Mouse (Mus musculus) T-helper 17 cell (primary cell): ENCODE data around the gene Rdh1.

Experiments used
- in situ Hi-C, 2 experiments: fragments of 300-600 bp; cut with MboI, MseI; formaldehyde crosslinking; loops; 1 replicate in 1 of 2; 2 replicates in 1 of 2; pipeline ENCODE4 v1.15.1; 2025; ENCODE audit warnings: high pct_unique_total_duplicates in 2 of 2

Gene Rdh1

GRCm38 (mm10) chr10:127759181-127760110 is at the start of gene Rdh1, which contains the start of gene Rdh16f1:
TSS of gene Rdh1 (plus strand) at chr10:127759721.
TSS of gene Rdh16f1 (plus strand) at chr10:127759787.
- in situ Hi-C loops: loop anchor here in 1 of 2 experiments (10.0 kb wide), 1 partner anchor 825 kb away; no protein-coding TSS in a partner anchor

DNA sequence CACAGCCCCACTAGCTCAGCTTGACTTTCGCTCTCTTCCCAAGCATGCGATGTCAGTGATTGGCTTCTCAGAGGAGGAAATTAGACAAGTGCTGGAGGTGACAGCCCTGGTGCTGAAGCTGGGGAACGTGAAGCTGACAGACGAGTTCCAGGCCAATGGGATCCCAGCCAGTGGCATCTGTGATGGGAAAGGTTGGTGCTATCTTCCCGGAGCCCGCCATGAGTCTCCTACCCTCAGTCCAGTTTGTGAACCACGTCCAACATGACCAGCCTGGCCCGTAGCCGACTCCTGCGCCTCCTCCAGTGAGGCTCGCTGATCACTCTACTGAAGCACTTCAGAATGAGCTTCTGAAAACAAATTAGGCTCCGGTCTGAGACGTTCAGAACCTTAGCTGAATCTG is 49.2 kb upstream of the Rdh1 start:
- in situ Hi-C loops: no loop called here

GRCm38 (mm10) chr10:127712736-127713135 is 46.8 kb upstream of the Rdh1 start:
- in situ Hi-C loops: no loop called here

DNA sequence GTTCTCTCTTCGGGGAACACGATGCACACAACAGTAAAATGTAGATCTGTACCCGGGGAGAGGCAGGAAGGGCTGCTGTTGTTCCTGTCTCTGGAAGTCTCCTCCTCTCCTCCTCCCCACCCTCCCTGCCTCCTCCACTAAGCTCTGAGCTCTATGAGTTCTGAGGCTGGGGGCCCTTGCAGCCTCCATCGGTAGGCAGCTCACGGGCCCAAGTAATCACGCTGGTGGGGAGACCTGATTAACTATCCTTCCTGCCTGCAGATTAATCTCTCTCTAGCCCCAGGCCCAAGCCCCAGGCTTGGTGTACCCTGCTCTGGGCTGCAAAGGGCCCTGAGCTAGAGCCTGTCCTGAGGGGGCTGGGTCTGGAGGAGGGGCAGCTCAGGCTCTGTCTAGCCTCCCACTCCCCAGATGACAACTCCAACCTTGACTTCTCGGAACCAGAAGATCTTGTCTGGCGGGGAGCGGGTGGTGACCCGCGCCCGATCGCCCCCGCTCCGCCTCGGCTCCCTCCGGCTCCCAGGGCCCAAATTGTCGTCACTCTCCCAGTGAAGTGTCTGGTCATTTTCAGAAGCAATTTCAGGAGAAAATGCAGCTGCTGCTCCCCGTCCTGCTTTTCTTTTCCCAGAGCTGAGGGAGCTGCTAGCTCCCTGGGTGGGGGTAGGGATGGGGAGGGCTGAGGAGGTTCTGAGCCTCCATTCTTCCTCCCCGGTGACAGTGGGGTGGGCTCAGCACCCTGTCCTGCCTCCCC is 37.7 kb upstream of the Rdh1 start:
- in situ Hi-C loops: no loop called here

GRCm38 (mm10) chr10:127724178-127724577 is 35.3 kb upstream of the Rdh1 start, which contains the start of gene Tac2:
TSS of gene Tac2 (plus strand) at chr10:127724478.
- in situ Hi-C loops: no loop called here

- in situ Hi-C loops: no loop called here
These were observed 34.4 kb upstream of the Rdh1 start for GRCm38 (mm10) chr10:127725136-127725535.

- in situ Hi-C loops: no loop called here
These were observed 31.1 kb upstream of the Rdh1 start for GRCm38 (mm10) chr10:127728437-127728836.

GRCm38 (mm10) chr10:127730285-127730932 is 29.1 kb upstream of the Rdh1 start:
- in situ Hi-C loops: no loop called here

- in situ Hi-C loops: no loop called here
These were observed 28.6 kb upstream of the Rdh1 start for GRCm38 (mm10) chr10:127730933-127731310.

DNA sequence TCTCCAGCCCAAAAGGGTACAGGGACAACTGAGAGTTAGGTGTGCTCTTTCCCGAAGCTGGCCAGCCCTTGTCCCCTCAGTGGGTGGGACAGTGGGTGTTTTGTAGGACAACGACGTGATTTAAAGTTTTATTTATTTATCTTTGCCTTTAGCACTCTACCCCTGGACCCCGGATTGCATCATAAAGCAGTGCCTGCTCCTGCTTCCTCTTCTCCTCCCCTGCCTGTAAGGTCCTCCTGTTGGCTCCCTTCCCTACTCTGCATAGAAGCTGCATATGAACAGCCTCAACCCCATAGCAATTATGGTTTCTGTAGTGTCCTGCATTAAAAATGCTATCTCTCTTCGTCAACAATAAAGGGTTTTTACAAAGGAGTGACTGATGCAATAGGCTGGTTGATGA is 28.1 kb upstream of the Rdh1 start:
- in situ Hi-C loops: no loop called here

DNA sequence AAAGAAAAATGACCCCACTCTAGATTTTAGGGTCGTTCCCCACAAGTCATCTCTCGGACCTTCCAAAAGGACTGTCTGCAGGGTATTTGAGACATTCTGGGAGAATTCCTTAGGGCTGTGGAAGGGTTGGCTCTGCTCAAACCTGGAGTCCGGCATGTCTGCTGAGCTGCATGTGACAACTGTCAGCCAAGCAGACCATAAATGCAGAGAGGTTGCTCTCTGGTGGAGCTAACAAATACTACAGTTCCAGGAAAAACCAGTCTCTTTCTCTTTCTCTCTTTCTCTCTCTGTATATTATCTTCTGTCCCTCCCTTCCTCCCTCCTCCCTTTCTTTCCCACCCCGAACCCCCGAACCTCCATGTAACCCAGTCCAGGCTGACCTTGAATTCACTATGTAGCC is 25.1 kb upstream of the Rdh1 start:
- in situ Hi-C loops: no loop called here

DNA sequence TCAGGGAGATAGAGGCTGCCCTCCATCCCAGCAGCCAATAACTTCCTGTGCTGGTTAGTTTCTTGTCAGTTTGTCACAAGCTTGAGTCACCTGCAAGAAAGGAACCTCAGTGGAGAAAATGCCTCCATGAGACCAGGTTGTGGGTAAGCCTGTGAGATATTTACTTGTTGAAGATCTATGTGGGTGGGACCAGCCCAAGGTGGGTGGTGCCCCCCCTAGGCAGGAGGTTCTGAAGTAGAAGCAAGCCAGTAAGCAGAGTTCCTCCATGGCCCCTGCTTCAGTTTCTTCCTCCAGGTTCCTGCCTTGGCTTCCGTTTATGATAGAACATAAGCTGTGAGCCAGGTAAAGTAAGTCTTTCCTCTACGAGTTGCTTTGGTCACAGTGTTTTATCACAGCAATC is 23.3 kb upstream of the Rdh1 start:
- in situ Hi-C loops: no loop called here

- in situ Hi-C loops: no loop called here
These were observed 22.6 kb upstream of the Rdh1 start for GRCm38 (mm10) chr10:127736916-127737315.

DNA sequence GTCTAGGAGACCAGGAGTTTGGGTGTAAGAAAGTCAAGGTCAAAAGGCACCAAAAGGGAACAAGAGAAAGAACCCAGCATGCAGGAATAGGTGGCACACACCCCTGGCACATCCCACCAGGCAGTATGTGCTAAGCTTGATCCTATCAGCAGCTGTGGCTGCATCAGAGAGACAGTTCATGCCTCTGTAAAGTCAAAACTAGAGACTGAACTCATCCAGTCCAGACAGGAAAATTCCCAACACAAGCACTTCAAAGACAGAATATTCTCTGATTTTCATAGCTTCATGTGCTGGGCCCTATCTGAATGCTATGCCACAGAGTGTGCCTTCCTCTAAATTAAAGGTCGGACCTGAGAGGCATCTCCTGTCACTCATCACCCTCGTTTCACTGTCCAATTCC is 22.0 kb upstream of the Rdh1 start:
- in situ Hi-C loops: no loop called here

DNA sequence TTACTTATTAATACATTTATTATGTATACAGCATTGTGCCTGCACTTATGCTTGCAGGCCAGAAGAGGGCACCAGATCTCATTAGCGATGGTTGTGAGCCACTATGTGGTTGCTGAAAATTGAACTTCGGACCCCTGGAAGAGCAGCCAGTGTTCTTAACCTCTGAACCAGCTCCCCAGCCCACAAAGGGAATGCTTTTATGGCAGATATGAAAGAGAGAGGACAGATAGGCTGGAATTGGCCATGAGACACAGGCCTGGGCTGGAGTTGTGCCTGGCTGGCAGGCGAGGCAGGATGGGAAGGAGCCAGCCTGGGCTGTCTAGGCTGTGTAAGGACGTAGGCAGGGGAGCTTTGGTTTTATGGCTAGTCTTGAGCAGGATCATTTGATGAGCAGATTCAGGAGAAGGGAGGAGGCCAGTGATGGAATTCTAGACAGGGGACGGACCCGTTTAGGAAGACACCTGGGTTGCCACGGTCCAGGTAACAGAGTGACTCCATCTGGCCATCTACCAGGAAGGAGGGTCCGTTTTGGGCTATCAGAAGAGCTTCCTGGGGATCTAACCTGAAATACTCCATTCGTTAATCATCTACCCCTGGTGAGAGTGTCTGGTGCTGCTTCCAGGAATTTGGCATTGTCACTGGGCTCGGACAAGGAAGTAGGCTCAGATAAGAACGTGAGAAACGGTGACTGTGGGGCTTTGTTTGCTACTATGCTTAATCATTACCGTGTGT is 21.2 kb upstream of the Rdh1 start:
- in situ Hi-C loops: no loop called here

GRCm38 (mm10) chr10:127739083-127739660 is 20.3 kb upstream of the Rdh1 start, which contains the start of gene Zbtb39:
TSS of gene Zbtb39 (plus strand) at chr10:127739538.
- in situ Hi-C loops: no loop called here

GRCm38 (mm10) chr10:127739661-127740161 is 19.8 kb upstream of the Rdh1 start:
- in situ Hi-C loops: loop anchor here in 1 of 2 experiments (5.0 kb wide), 2 partner anchors 62 to 97 kb away; partner anchors contain the start of gene Stat6

DNA sequence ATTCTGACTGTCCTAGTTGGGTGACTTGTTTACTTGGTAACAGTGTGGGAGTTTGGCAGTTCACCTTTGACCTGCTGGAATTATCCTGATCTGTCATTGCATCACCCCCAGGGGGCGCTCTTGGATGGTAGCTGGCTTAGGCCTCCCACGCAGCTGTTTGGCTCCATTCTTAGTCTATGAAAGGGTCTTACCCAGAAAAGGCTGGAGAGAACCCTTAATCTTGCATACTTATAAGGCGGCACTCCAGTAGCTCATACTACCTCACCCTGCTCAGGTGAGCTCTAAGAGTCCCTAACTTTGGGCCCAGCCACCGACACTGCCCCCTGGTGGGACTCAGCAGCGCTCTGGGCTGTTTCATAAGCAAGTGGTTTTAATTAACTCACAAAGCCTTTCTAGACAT is 14.9 kb upstream of the Rdh1 start:
- in situ Hi-C loops: loop anchor here in 1 of 2 experiments (5.0 kb wide), 2 partner anchors 67 to 102 kb away; partner anchors contain the start of gene Stat6

DNA sequence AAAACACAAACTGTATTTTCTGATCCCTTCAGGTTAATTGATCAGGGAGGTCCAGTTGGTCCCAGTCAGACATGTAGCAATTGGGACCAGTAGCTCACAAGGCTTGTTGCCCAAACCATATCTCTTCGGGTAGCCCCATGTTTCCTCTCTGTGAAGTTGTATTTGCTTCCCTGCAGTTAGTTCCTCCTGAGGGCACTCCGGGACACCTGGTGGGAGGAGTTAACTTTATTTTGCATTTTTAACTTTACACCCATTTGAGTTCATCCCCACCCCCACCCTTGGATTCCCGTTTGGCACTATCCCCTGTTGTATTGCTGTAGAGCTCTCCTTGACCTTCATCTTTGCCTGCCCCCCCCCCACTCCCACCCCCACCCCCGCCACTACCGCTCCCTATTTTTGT is 13.6 kb upstream of the Rdh1 start:
- in situ Hi-C loops: no loop called here

GRCm38 (mm10) chr10:127747254-127747653 is 12.3 kb upstream of the Rdh1 start:
- in situ Hi-C loops: no loop called here
